Mouse (Mus musculus) ZHBTc4 (cell line): ENCODE results near the gene Taf1a.
A peak's percentile ranks its signal among the peaks of the same experiment; 100 is the strongest.

Source experiments
- DNase-seq: peaks from one replicate; pipeline ENCODE4 v3.0.0-alpha.2; 2011; ENCODE audit warnings: low read depth, low spot score

The Taf1a gene

GRCm38 (mm10) chr1:183414081-183414727 is 25.4 kb downstream of the Taf1a start:
- DNase-seq = no peak

GRCm38 (mm10) chr1:183417873-183418272 is 29.1 kb downstream of the Taf1a start, which contains the start of gene Hhipl2:
Gene Hhipl2, plus strand, starts transcription at chr1:183418215.
- no peak for DNase-seq

GRCm38 (mm10) chr1:183419741-183420140 is 31.0 kb downstream of the Taf1a start:
- DNase-seq = no peak

GRCm38 (mm10) chr1:183420296-183420695 is 31.5 kb downstream of the Taf1a start:
- DNase-seq = no peak

GRCm38 (mm10) chr1:183424100-183424499 is 35.3 kb downstream of the Taf1a start:
- DNase-seq = peak; percentile 58

GRCm38 (mm10) chr1:183434918-183435317 is 46.1 kb downstream of the Taf1a start:
- no peak for DNase-seq

GRCm38 (mm10) chr1:183439036-183439435 is 50.3 kb downstream of the Taf1a start:
- peak; percentile 77 for DNase-seq

GRCm38 (mm10) chr1:183442015-183442774 is 53.4 kb downstream of the Taf1a start:
- peak; percentile 87 for DNase-seq

GRCm38 (mm10) chr1:183453066-183453465 is 64.3 kb downstream of the Taf1a start:
- no peak for DNase-seq
